Mouse (Mus musculus) E14TG2a.4 (cell line): ENCODE measurements around the gene Rnf186.

Experiments used
- H3K27me3 ChIP-seq: 2 replicates; pipeline ENCODE4 v1.6.1; 2014; ENCODE audit warnings: low read length, control low read depth; ENCODE audit not compliant: insufficient read depth
- H3K36me3 ChIP-seq: 2 replicates; pipeline ENCODE4 v1.6.1; 2014; ENCODE audit warnings: low read length, control low read depth; ENCODE audit not compliant: insufficient read depth
- H3K4me1 ChIP-seq: replicated peaks from 2 replicates; pipeline ENCODE4 v1.6.1; 2014; ENCODE audit warnings: low read depth, low read length, control low read depth
- H3K4me3 ChIP-seq: replicated peaks from 2 replicates; pipeline ENCODE4 v1.5.1; 2014; ENCODE audit warnings: mild to moderate bottlenecking, low read length
- H3K9me3 ChIP-seq: 2 replicates; pipeline ENCODE4 v1.6.1; 2014; ENCODE audit warnings: low read length, control low read depth
- CTCF ChIP-seq: conservative IDR thresholded peaks from 2 replicates; pipeline ENCODE4 v1.5.1; 2014; ENCODE audit warnings: low read length
- NANOG ChIP-seq: IDR thresholded peaks from 2 replicates; pipeline ENCODE4 v1.6.1; 2014; ENCODE audit warnings: borderline replicate concordance, low read length, mixed read lengths
- POU5F1 ChIP-seq: IDR thresholded peaks from 2 replicates; pipeline ENCODE4 v1.6.1; 2014; ENCODE audit warnings: low read length, borderline replicate concordance

Rnf186 gene

GRCm38 (mm10) chr4:139005214-139005613 is 38.3 kb downstream of the Rnf186 start:
- H3K27me3 ChIP-seq, result no peaks in the 10 kb centered on the region
- H3K9me3 ChIP-seq, result no peaks in the 10 kb centered on the region
- H3K4me3 ChIP-seq, result no peak overlapping the region
- H3K36me3 ChIP-seq, result no peaks in the 10 kb centered on the region
- TF ChIP-seq NANOG, result no peak
- TF ChIP-seq CTCF, result no peak
- no peak for TF ChIP-seq POU5F1
- peaks cover 42% of the 10 kb centered on the region for H3K4me1 ChIP-seq

- Histone ChIP-seq H3K27me3 (no peaks in the 10 kb centered on the region), H3K9me3 (no peaks in the 10 kb centered on the region), H3K4me1 (peaks cover 26% of the 10 kb centered on the region), H3K36me3 (no peaks in the 10 kb centered on the region; the same call in 1 of the 2 replicates), H3K4me3 (no peak overlapping the region)
- no peak for TF ChIP-seq POU5F1
- no peak for TF ChIP-seq CTCF
- TF ChIP-seq NANOG, result no peak
Observed at GRCm38 (mm10) chr4:139007353-139007752, 40.4 kb downstream of the Rnf186 start.

- no peaks in the 10 kb centered on the region for H3K9me3 ChIP-seq
- TF ChIP-seq CTCF, result no peak
- TF ChIP-seq POU5F1, result no peak
- no peak for TF ChIP-seq NANOG
- peaks cover 26% of the 10 kb centered on the region for H3K4me1 ChIP-seq
- no peaks in the 10 kb centered on the region for H3K27me3 ChIP-seq
- H3K4me3 ChIP-seq, result no peak overlapping the region
- H3K36me3 ChIP-seq, result no peaks in the 10 kb centered on the region; the same call in 1 of the 2 replicates
Observed at GRCm38 (mm10) chr4:139007981-139008536, 41.1 kb downstream of the Rnf186 start.

- Histone ChIP-seq H3K36me3 (peaks cover 3% of the 10 kb centered on the region; the same call in 1 of the 2 replicates), H3K4me3 (no peak overlapping the region), H3K9me3 (no peaks in the 10 kb centered on the region), H3K27me3 (no peaks in the 10 kb centered on the region), H3K4me1 (peaks cover 22% of the 10 kb centered on the region)
- TF ChIP-seq CTCF (no peak), POU5F1 (no peak)
Observed at GRCm38 (mm10) chr4:139011201-139011702, 44.3 kb downstream of the Rnf186 start.

GRCm38 (mm10) chr4:139013281-139013680 is 46.4 kb downstream of the Rnf186 start:
- H3K9me3 ChIP-seq, result no peaks in the 10 kb centered on the region
- H3K4me3 ChIP-seq, result no peak overlapping the region
- H3K27me3 ChIP-seq, result no peaks in the 10 kb centered on the region
- peaks cover 2% of the 10 kb centered on the region for H3K4me1 ChIP-seq
- H3K36me3 ChIP-seq, result peaks cover 3% of the 10 kb centered on the region; the same call in 1 of the 2 replicates
- no peak for TF ChIP-seq CTCF
- TF ChIP-seq NANOG, result no peak
- no peak for TF ChIP-seq POU5F1

- peaks cover 11% of the 10 kb centered on the region for H3K4me1 ChIP-seq
- TF ChIP-seq CTCF (peak; percentile 70), POU5F1 (no peak)
- H3K27me3 ChIP-seq, result no peaks in the 10 kb centered on the region
- H3K36me3 ChIP-seq, result peaks cover 3% of the 10 kb centered on the region; the same call in 1 of the 2 replicates
- no peaks in the 10 kb centered on the region for H3K9me3 ChIP-seq
- H3K4me3 ChIP-seq, result no peak overlapping the region
Observed at GRCm38 (mm10) chr4:139014793-139015192, 47.9 kb downstream of the Rnf186 start.
